Mouse (Mus musculus) bone marrow, adult 2 months (tissue): Measurements from ENCODE around the gene Gm11937. TPM values are rescaled to one million over a fixed set of nuclear protein-coding genes. Genes with fewer than 3 reads are reported as not detected.
A peak's percentile ranks its signal among the peaks of the same experiment; 100 is the strongest.

Experiments
- H3K27ac ChIP-seq: fragments of 200-500 bp; 2 replicates; pipeline ENCODE4 v1.5.1; 2012; ENCODE audit warnings: low read depth, mild to moderate bottlenecking, control low read depth, inconsistent platforms, low read length; ENCODE audit not compliant: control insufficient read depth, poor library complexity, insufficient read depth
- H3K4me1 ChIP-seq: fragments of 200-500 bp; 2 replicates; pipeline ENCODE4 v1.6.1; 2011; ENCODE audit warnings: low read length; ENCODE audit not compliant: control insufficient read depth, insufficient read depth
- H3K4me3 ChIP-seq: fragments of 200-500 bp; replicated peaks from 2 replicates; pipeline ENCODE3; 2011; ENCODE audit warnings: mild to moderate bottlenecking, low read depth, low read length, control low read depth; ENCODE audit not compliant: control insufficient read depth
- CTCF ChIP-seq: fragments of 200-500 bp; IDR thresholded peaks from 2 replicates; pipeline ENCODE4 v1.5.1; 2011; ENCODE audit warnings: low read length, control low read depth; ENCODE audit not compliant: control insufficient read depth, insufficient read depth
- POLR2A ChIP-seq: fragments of 200-500 bp; IDR thresholded peaks from 2 replicates; pipeline ENCODE4 v1.6.1; 2011; ENCODE audit warnings: low read depth, mild to moderate bottlenecking, control low read depth, low read length, borderline replicate concordance; ENCODE audit not compliant: control insufficient read depth
- WGBS: fragments of 180-500 bp; shearing (Covaris S2); methylation state at CpG from one replicate; pipeline ENCODE4 v1.1.7; 2018; 5-methylcytosine and 5-hydroxymethylcytosine counted together
- polyA plus RNA-seq: library from polyadenylated mRNA; stranded (reverse); fragments of >200 nt; gene quantifications from 2 replicates; pipeline ENCODE4 v1.2.4, GENCODE M21; 2011; ENCODE audit warnings: low replicate concordance; ENCODE audit not compliant: missing spikeins, insufficient read depth, insufficient read length

Gene Gm11937
- polyA plus RNA-seq, 1 experiment: not detected

DNA sequence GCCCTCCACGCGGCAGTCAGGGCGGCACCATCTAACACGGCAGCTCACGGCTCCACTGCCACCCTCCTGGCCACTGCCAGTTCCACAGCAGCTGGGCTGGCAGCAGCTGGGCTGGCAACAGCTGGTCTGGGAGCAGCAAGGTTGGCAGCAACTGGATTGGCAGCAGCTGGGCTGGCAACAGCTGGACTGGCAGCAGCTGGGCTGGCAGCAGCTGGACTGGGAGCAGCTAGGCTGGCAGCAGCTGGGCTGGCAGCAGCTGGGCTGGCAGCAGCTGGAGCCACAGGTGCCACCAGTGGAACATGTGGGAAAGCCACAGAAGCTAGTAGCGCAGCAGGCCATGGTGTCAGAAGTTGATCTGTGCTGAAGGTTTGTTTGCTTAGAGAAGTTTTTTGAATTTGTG lies 19.0 kb downstream of the Gm11937 start, which contains the start of gene Krtap1-3:
TSS of gene Krtap1-3 (minus strand) at position 359 of the 400 bp plus-strand sequence.
- 70% methylated on average over 6 of the region's 6 CpGs for WGBS
- Histone ChIP-seq H3K4me1 (no peaks in the 10 kb centered on the region), H3K27ac (no peak within 1 kb of the TSS), H3K4me3 (no peak within 1 kb of the TSS)
- TF ChIP-seq CTCF (no peak), POLR2A (no peak)

GRCm38 (mm10) chr11:99585096-99585495 lies 24.9 kb downstream of the Gm11937 start:
- no peak overlapping the region for H3K4me3 ChIP-seq
- no peak overlapping the region for H3K27ac ChIP-seq
- 91% methylated on average over 7 of the region's 7 CpGs for WGBS
- H3K4me1 ChIP-seq: no peaks in the 10 kb centered on the region
- TF ChIP-seq POLR2A (no peak), CTCF (no peak)

- Histone ChIP-seq H3K27ac (no peak within 1 kb of the TSS), H3K4me3 (no peak within 1 kb of the TSS), H3K4me1 (no peaks in the 10 kb centered on the region)
- no peak for TF ChIP-seq POLR2A
- TF ChIP-seq CTCF: no peak
- WGBS: 75% methylated on average over 5 of the region's 5 CpGs
These were observed 26.7 kb downstream of the Gm11937 start, which contains the start of gene Krtap1-4 for GRCm38 (mm10) chr11:99583245-99583704. Krtap1-4 (minus strand) TSS chr11:99583654.

- TF ChIP-seq CTCF: no peak
- no peak for TF ChIP-seq POLR2A
- WGBS: 77% methylated on average over 6 of the region's 6 CpGs
- Histone ChIP-seq H3K4me1 (no peaks in the 10 kb centered on the region), H3K4me3 (no peak overlapping the region), H3K27ac (no peak overlapping the region)
These were observed 28.4 kb downstream of the Gm11937 start for GRCm38 (mm10) chr11:99581564-99581963.

DNA sequence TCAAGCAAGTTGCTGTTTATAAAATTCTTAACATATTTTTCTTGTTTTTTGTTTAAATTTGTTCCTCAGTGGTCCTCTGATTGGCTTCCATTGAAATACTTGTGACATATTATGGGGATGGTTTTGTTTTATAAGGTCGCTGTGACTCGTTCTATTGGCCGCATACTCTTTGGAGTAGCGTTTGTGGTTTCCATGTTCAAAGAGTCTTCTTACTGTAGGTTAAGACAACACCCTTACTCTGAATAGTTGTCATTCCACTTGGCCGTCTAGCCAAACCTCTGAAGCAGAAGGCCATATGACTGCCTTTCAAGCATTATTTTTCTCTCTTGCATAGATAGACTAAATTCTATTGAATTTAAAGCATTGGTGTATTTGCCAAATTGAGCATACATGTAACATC lies 28.9 kb downstream of the Gm11937 start:
- WGBS: 91% methylated on average over 5 of the region's 5 CpGs
- H3K4me1 ChIP-seq: no peaks in the 10 kb centered on the region
- H3K4me3 ChIP-seq: no peak overlapping the region
- no peak overlapping the region for H3K27ac ChIP-seq
- no peak for TF ChIP-seq CTCF
- TF ChIP-seq POLR2A: no peak

DNA sequence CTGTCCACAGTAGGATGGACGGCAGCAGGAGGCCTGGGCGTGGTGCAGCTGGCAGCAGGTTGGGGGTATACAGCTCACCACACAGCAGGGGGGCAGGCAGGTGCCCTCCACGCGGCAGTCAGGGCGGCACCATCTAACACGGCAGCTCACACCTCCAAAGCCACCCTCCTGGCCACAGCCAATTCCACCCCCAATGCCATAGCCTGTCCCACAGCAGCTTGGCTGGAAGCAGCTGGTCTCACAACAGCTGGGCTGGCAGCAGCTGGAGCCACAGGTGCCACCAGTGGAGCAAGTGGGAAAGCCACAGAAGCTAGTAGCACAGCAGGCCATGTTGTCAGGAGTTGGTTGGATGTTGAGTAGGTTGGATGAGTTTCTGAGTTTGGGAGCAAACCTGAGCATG lies 29.4 kb downstream of the Gm11937 start, which contains the start of gene Krtap1-5:
TSS of gene Krtap1-5 (minus strand) at position 381 of the 400 bp plus-strand sequence.
- Histone ChIP-seq H3K4me1 (no peaks in the 10 kb centered on the region), H3K4me3 (no peak within 1 kb of the TSS), H3K27ac (no peak within 1 kb of the TSS)
- no peak for TF ChIP-seq POLR2A
- no peak for TF ChIP-seq CTCF
- 75% methylated on average over 6 of the region's 6 CpGs for WGBS

DNA sequence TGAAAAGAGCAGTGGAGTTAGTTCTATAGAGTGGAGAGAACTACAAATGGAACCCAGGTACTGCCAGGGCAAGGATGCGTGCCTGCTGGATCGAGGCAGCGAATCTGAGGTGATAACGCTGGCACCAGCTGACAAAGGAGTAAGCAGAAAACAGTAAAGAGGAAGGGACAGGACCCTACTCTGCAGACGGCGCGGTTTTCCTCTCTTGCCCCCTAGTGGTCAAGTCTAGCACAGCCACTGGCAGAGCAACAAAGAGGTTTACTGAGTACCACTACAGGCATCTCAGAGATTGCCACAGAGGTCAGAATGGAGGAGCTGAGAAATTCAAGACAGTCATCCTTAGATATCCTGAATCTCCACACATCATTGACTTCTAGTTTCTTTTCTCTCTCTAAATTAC lies 35.9 kb downstream of the Gm11937 start:
- peak; percentile 45; the same call in 1 of the 2 replicates for TF ChIP-seq CTCF
- TF ChIP-seq POLR2A: no peak
- Histone ChIP-seq H3K4me3 (no peak overlapping the region), H3K4me1 (no peaks in the 10 kb centered on the region; the same call in 1 of the 2 replicates), H3K27ac (no peak overlapping the region)
- under 1% methylated on average over 7 of the region's 7 CpGs for WGBS

DNA sequence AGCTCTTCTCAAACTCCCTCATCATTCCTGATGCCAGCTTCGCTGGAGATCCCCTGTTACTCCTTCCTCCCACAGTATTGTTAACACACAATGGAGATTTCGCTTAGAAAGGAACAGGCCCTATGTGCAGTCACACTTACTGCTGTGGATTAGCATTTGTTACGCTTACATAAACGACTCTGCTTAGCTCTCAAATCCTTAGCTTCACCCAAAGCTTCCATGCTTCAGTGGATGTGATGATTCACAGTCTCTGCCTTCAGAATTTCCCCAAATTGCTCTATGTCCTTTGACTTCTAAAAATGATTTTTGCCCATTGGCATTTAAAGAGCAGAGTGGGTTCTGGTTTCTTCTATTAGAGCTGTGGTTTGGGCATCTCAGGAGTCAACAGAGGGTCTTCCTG lies 36.8 kb downstream of the Gm11937 start:
- no peak for TF ChIP-seq POLR2A
- no peaks in the 10 kb centered on the region; the same call in 1 of the 2 replicates for H3K4me1 ChIP-seq
- no peak overlapping the region for H3K4me3 ChIP-seq
- no peak overlapping the region for H3K27ac ChIP-seq
- 61% methylated on average over 4 of the region's 4 CpGs for WGBS

- Histone ChIP-seq H3K27ac (no peak within 1 kb of the TSS), H3K4me1 (no peaks in the 10 kb centered on the region; the same call in 1 of the 2 replicates), H3K4me3 (no peak within 1 kb of the TSS)
- TF ChIP-seq CTCF (no peak), POLR2A (no peak)
- WGBS: 81% methylated on average over 7 of the region's 7 CpGs
These were observed 43.5 kb downstream of the Gm11937 start, which contains the start of gene Krtap3-1 for GRCm38 (mm10) chr11:99566530-99566929. Krtap3-1 (minus strand) TSS chr11:99566630.
